Mouse (Mus musculus): ENCODE results near the gene Slc35d1. TPM values are rescaled to one million over a fixed set of nuclear protein-coding genes. Genes with fewer than 3 reads are reported as not detected.

The Slc35d1 gene
- total and polyA plus RNA-seq, 2 experiments from 2014 or later: 2.7 to 4.7 TPM

DNA sequence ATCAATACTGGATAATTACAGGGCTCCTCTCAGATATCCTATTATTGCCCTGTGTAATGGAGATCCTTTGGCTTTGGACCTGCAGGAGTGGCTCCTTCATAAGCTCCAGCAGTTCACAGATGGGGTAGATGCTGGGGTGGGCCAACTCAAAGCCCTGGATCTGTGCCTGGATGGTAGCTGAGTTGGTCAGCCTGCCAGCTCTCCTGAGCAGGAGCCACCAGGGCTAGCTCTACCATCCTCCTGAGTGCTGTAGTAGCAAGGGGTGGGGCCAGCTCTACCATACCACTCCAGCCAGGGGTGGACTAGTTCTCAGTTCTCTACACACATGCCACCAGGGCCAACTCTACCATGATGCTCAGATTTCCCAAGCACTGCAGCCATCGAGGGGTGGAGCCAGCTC, 14.9 kb downstream of the Slc35d1 start:
- Histone ChIP-seq H3K36me3 (ENCODE audit: insufficient read depth, low read length) (0 out of 2 replicates have a peak, but pooled peaks cover 5% of the 10 kb centered on the region), H3K27me3 (ENCODE audit: insufficient read depth, low read length) (no peaks in the 10 kb centered on the region), H3K27ac (ENCODE audit: low read depth, low read length) (no peak overlapping the region), H3K4me2 (ENCODE audit: low read depth, low read length, poor library complexity, severe bottlenecking) (no peak overlapping the region), H3K9ac (replicated peaks; ENCODE audit: low read length, poor library complexity, severe bottlenecking) (no peak overlapping the region), H3K4me1 (ENCODE audit: insufficient read depth, low read length) (no peaks in the 10 kb centered on the region), H3K9me3 (ENCODE audit: low read length) (no peaks in the 10 kb centered on the region), H3K4me3 (ENCODE audit: low read depth, low read length) (no peak overlapping the region)
- no peak for DNase-seq (ENCODE audit: low spot score)
- no peak for TF ChIP-seq CTCF (IDR thresholded peaks at IDR 0.05)
- WGBS: 96% methylated on average over 1 of the region's 1 CpGs
- no peak for ATAC-seq (ENCODE audit: low FRiP score)

DNA sequence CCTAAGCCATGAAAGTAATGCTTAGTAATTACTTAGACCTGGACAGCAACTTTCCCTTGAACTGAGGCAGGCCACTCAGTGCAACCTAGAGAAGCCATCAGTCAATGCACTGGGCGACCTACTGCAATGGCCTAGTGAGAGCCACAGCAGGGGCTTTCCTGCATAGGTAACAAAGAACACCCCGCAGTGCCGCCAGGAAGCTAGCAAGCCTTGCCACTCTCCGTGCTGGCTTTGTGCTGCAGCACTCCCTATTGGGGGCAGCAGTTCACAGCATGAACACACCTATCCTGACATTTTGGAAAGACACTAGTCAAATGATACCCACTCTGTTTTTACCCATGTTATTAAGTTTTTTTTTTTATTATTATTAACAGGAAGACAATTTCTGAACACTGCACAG, 15.9 kb downstream of the Slc35d1 start:
- Histone ChIP-seq H3K4me2 (ENCODE audit: low read depth, low read length, poor library complexity, severe bottlenecking) (no peak overlapping the region), H3K27me3 (ENCODE audit: insufficient read depth, low read length) (no peaks in the 10 kb centered on the region), H3K4me3 (ENCODE audit: low read depth, low read length) (no peak overlapping the region), H3K4me1 (ENCODE audit: insufficient read depth, low read length) (no peaks in the 10 kb centered on the region), H3K9me3 (ENCODE audit: low read length) (no peaks in the 10 kb centered on the region), H3K9ac (replicated peaks; ENCODE audit: low read length, poor library complexity, severe bottlenecking) (no peak overlapping the region), H3K36me3 (ENCODE audit: insufficient read depth, low read length) (0 out of 2 replicates have a peak, but pooled peaks cover 5% of the 10 kb centered on the region), H3K27ac (ENCODE audit: low read depth, low read length) (no peak overlapping the region)
- ATAC-seq (ENCODE audit: low FRiP score) (no peak), DNase-seq (ENCODE audit: low spot score) (no peak)
- WGBS: 47% methylated on average over 4 of the region's 4 CpGs
- no peak for TF ChIP-seq CTCF (IDR thresholded peaks at IDR 0.05)

DNA sequence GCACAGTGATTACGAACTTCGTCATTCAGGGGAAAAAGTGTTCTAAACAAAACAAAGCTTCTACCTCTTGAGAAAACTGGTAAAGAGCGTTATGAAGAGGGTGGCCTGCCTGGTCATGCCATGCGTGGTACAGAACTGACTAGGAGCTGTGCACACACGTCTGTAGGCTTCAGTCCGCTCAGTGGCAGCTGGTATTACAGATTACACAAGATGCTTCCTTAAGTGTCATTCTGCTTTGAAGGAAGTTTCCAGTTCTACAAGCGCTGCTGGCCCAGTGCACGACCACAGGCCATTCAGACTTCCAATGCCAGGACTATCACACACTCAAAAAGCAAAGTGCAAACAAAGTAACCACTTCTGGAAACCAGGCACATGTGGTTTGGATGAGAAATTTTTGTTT, 17.6 kb downstream of the Slc35d1 start:
- H3K9me3 ChIP-seq (ENCODE audit: low read length): no peaks in the 10 kb centered on the region
- no peak overlapping the region for H3K4me3 ChIP-seq (ENCODE audit: low read depth, low read length)

DNA sequence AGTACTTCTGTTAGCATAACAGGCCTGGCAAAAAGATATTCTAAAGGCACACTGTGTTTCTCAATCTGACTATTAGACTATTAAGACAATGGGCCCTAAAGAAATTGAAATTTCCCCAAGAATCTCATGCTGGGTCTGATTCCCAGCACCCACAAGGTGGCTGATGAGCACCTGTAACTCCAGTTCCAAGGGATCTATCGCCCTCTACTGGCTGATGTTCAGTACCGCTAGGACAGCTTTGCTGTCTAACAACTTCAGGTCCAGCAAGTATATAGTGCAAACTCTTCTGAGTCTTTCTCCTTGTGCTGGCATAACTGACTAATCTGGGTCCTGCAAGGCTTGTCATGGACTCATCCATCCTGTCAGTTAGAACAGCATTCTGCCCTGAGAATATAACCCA, 22.5 kb downstream of the Slc35d1 start:
- ATAC-seq (ENCODE audit: low FRiP score) (no peak), DNase-seq (ENCODE audit: low spot score) (no peak)
- peak; percentile 34; the same call in 1 of the 2 replicates for TF ChIP-seq CTCF (IDR thresholded peaks at IDR 0.05)
- WGBS: 89% methylated on average over 2 of the region's 2 CpGs
- H3K9ac ChIP-seq (replicated peaks; ENCODE audit: low read length, poor library complexity, severe bottlenecking): no peak overlapping the region
- H3K4me2 ChIP-seq (ENCODE audit: low read depth, low read length, poor library complexity, severe bottlenecking): no peak overlapping the region
- H3K9me3 ChIP-seq (ENCODE audit: low read length): no peaks in the 10 kb centered on the region
- no peaks in the 10 kb centered on the region for H3K27me3 ChIP-seq (ENCODE audit: insufficient read depth, low read length)
- H3K27ac ChIP-seq (ENCODE audit: low read depth, low read length): no peak overlapping the region
- H3K4me3 ChIP-seq (ENCODE audit: low read depth, low read length): no peak overlapping the region
- H3K4me1 ChIP-seq (ENCODE audit: insufficient read depth, low read length): no peaks in the 10 kb centered on the region
- peaks cover 14% of the 10 kb centered on the region for H3K36me3 ChIP-seq (ENCODE audit: insufficient read depth, low read length)

More for the DNA sequence above, 17.6 kb downstream of the Slc35d1 start:
- Histone ChIP-seq H3K27ac (ENCODE audit: low read depth, low read length) (no peak overlapping the region), H3K4me1 (ENCODE audit: insufficient read depth, low read length) (no peaks in the 10 kb centered on the region), H3K27me3 (ENCODE audit: insufficient read depth, low read length) (no peaks in the 10 kb centered on the region), H3K4me2 (ENCODE audit: low read depth, low read length, poor library complexity, severe bottlenecking) (no peak overlapping the region), H3K9ac (replicated peaks; ENCODE audit: low read length, poor library complexity, severe bottlenecking) (no peak overlapping the region), H3K36me3 (ENCODE audit: insufficient read depth, low read length) (peaks cover 5% of the 10 kb centered on the region)
- WGBS: 96% methylated on average over 8 of the region's 8 CpGs
- TF ChIP-seq CTCF (IDR thresholded peaks at IDR 0.05): no peak
- DNase-seq (ENCODE audit: low spot score) (no peak), ATAC-seq (ENCODE audit: low FRiP score) (no peak)

DNA sequence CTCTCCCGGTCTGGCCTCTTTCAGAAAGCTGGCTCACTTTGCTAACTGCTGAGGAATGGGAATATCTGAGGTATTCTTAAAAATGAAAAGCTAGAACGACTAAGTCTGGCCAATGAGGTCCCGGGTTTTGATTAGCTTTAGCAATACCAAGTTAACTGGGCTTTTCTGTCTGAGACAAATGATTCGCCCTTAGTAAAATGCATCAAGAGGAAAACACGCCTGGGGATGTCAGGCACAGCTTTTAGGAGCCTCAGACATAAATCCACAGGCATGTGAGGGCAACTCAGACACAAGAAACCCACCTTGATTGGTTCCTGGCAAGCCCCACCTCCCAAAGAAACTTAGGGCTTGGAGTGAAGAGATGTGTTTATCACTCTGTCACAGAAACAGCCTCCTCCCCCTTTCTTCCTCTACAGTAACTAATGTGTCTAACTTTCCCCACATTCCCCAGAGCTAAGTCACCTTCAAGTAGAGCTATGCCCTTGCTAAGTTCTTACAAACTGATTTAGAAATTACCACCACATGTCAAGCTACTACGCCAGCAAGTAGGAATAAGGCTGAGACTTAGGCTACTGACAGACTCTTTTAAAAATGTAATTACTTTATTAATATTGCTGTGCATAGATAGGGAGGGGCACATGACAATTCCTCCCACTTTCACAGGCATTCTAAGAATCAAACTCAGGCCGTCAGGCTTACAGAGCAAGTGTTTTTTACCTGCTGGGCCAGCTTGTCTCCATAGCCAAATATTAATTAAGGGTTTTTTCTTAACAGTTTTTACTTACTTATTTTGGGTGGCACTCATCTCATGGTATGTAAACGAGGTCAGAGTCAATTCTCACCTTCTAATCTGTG, 26.0 kb downstream of the Slc35d1 start:
- H3K9me3 ChIP-seq (ENCODE audit: low read length): no peaks in the 10 kb centered on the region
- TF ChIP-seq CTCF (IDR thresholded peaks at IDR 0.05): no peak
- H3K4me2 ChIP-seq (ENCODE audit: low read depth, low read length, poor library complexity, severe bottlenecking): no peak overlapping the region
- H3K4me3 ChIP-seq (ENCODE audit: low read depth, low read length): no peak overlapping the region
- no peaks in the 10 kb centered on the region for H3K27me3 ChIP-seq (ENCODE audit: insufficient read depth, low read length)
- ATAC-seq (ENCODE audit: low FRiP score) (no peak), DNase-seq (ENCODE audit: low spot score) (no peak)
- no peak overlapping the region for H3K9ac ChIP-seq (replicated peaks; ENCODE audit: low read length, poor library complexity, severe bottlenecking)
- 90% methylated on average over 8 of the region's 8 CpGs for WGBS
- no peak overlapping the region for H3K27ac ChIP-seq (ENCODE audit: low read depth, low read length)
- no peaks in the 10 kb centered on the region for H3K4me1 ChIP-seq (ENCODE audit: insufficient read depth, low read length)
- H3K36me3 ChIP-seq (ENCODE audit: insufficient read depth, low read length): peaks cover 12% of the 10 kb centered on the region

DNA sequence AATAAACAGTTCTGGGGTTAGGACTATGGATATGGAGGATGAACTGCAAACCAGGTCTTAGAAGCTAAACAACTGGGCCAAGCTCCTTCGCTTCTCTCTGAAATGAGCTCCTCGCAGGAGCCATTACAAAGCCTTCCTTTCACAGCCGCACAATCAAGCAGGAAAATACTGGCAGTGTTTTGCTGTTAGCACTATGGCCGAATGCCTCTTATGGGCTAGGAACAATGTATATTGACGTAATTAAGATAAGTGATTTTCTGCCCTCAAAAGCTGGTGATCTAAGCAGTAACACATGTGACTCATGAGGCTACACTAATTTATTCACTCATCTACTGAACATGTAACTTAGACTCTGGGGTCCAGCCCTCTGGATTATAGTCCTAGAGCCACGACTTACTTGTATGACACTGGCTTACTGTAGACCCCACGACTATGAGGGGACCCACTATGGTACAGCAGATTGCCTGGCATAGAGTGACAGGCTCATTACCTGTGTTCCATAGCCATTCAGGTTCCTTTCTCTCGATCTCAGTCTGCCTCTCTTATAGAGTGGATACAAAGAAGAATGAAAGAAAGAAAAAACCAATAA, 34.6 kb downstream of the Slc35d1 start:
- no peak for ATAC-seq (ENCODE audit: low FRiP score)
- 79% methylated on average over 8 of the region's 8 CpGs for WGBS

More for the DNA sequence above, 34.6 kb downstream of the Slc35d1 start:
- no peak for DNase-seq (ENCODE audit: low spot score)
- H3K4me1 ChIP-seq (ENCODE audit: insufficient read depth, low read length): no peaks in the 10 kb centered on the region
- no peaks in the 10 kb centered on the region for H3K9me3 ChIP-seq (ENCODE audit: low read length)
- H3K27me3 ChIP-seq (ENCODE audit: insufficient read depth, low read length): no peaks in the 10 kb centered on the region
- no peak overlapping the region for H3K27ac ChIP-seq (ENCODE audit: low read depth, low read length)
- peaks cover 13% of the 10 kb centered on the region; the same call in 1 of the 2 replicates for H3K36me3 ChIP-seq (ENCODE audit: insufficient read depth, low read length)
- H3K9ac ChIP-seq (replicated peaks; ENCODE audit: low read length, poor library complexity, severe bottlenecking): no peak overlapping the region
- no peak overlapping the region for H3K4me2 ChIP-seq (ENCODE audit: low read depth, low read length, poor library complexity, severe bottlenecking)
- H3K4me3 ChIP-seq (ENCODE audit: low read depth, low read length): no peak overlapping the region
- TF ChIP-seq CTCF (IDR thresholded peaks at IDR 0.05): no peak

Data from midbrain, postnatal 0 days (tissue).